In the genomic region with DNA sequence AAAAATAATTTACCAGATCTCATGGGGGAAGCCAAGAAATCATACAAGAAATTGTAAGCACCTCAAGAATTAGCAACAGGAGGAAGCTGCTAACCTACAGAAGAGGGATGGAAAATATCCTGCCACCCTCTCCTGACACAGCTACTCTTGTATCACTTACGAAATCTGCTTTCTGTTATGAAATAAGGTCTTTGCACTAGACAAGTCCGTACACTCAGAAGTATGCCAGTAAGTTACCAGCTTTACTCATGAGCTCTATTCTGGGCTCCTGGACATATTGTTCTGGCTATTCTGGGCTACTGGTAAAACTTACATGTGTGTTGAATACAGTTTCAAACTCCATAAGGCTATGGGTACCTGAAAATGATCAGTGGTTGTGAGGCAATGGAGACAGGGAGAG, we compare ENCODE assay signal across 16 mouse cellular contexts.
"Had no signal": no experiment of that assay in that cellular context is flagged by ENCODE, and none has a peak within 500 bp of the region (broad histone marks: within the 10 kb centered on the region; RNA-seq: fewer than 3 reads in every experiment).

No protein-coding gene starts in this region.

- H3K9ac ChIP-seq: liver, embryonic 14.5 days; lung, embryonic 15.5 days; midbrain, embryonic 13.5 days; midbrain, embryonic 15.5 days; neural tube, embryonic 12.5 days; stomach, embryonic 15.5 days had no signal

- H3K27ac ChIP-seq: liver, embryonic 14.5 days; lung, embryonic 15.5 days; macrophage; midbrain, embryonic 13.5 days; midbrain, embryonic 15.5 days; neural tube, embryonic 12.5 days; stomach, embryonic 15.5 days; stomach, postnatal 0 days had no signal

- H3K27me3 ChIP-seq: lung, embryonic 15.5 days; megakaryocyte, embryonic 14.5 days; midbrain, embryonic 13.5 days; midbrain, embryonic 15.5 days; neural tube, embryonic 12.5 days; stomach, embryonic 15.5 days had no signal

- H3K4me3 ChIP-seq: lung, embryonic 15.5 days; megakaryocyte, embryonic 14.5 days; midbrain, embryonic 13.5 days; midbrain, embryonic 15.5 days; neural tube, embryonic 12.5 days; stomach, embryonic 15.5 days had no signal

- H3K4me2 ChIP-seq: lung, embryonic 15.5 days; midbrain, embryonic 11.5 days; midbrain, embryonic 13.5 days; midbrain, embryonic 15.5 days; neural tube, embryonic 12.5 days; stomach, embryonic 15.5 days had no signal

- H3K36me3 ChIP-seq: lung, embryonic 15.5 days; midbrain, embryonic 13.5 days; midbrain, embryonic 15.5 days; neural tube, embryonic 12.5 days; stomach, embryonic 15.5 days had no signal

- H3K4me1 ChIP-seq: lung, embryonic 15.5 days; megakaryocyte, embryonic 14.5 days; midbrain, embryonic 15.5 days; neural tube, embryonic 12.5 days; stomach, embryonic 15.5 days had no signal

- ATAC-seq: midbrain, embryonic 13.5 days; midbrain, embryonic 15.5 days had no signal

- DNase-seq: lung, adult 2 months; lung, postnatal 10 days; right cerebral cortex, postnatal 14 days; thymus, adult 2 months; thymus, postnatal 25 days; thymus, postnatal 4 days had no signal

- H3K9me3 ChIP-seq: lung, embryonic 15.5 days; stomach, embryonic 15.5 days had no signal
